Mouse (Mus musculus) thymus, postnatal 25 days (tissue): ENCODE results near the gene Myo1e.

Source experiments
- DNase-seq: peaks from one replicate; pipeline ENCODE4 v3.0.0; 2022

The Myo1e gene

DNA sequence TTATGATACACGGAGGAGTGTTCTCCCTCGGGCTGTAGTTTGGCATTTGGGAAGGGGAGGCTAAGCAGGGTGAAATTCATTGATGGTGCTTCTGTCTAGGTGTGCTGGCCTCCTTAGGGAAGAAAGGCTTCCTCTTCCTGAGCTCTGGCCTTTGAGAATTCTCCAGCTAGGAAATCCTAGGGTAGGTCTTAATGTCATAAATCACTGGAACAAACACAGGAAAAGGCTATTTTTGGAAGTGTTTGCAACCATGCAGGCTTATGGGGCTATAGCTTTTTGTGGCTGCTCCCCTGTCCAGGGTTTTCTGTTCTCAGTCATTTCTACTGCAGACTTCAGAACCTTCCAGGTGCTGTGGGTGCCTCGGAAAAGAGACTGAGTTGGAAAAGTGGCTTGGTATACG lies 16.9 kb downstream of the Myo1e start:
- DNase-seq = no peak

- DNase-seq = no peak
These were observed 19.2 kb downstream of the Myo1e start for GRCm38 (mm10) chr9:70226359-70226758.

- no peak for DNase-seq
These were observed 22.7 kb downstream of the Myo1e start for GRCm38 (mm10) chr9:70229823-70230222.

- no peak for DNase-seq
These were observed 25.2 kb downstream of the Myo1e start for GRCm38 (mm10) chr9:70232044-70233010.

DNA sequence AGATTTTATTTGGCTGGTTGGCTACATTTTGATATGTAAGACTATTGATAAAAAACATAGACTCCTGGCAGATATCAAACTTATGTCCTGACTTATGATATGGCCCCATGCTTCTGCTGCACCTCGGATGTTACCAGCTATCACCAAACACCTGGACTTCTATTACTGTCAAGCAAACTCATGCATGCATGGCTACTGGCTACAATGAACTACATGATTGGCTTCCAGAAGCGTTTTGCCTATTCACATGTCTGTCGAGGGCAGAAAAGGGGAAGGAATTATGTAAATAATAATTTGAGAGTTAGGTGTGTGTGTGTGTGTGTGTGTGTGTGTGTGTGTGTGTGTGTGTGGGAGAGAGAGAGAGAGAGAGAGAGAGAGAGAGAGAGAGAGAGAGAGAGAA lies 30.0 kb downstream of the Myo1e start:
- no peak for DNase-seq

- DNase-seq = no peak
These were observed 30.4 kb downstream of the Myo1e start for GRCm38 (mm10) chr9:70237561-70237960.

DNA sequence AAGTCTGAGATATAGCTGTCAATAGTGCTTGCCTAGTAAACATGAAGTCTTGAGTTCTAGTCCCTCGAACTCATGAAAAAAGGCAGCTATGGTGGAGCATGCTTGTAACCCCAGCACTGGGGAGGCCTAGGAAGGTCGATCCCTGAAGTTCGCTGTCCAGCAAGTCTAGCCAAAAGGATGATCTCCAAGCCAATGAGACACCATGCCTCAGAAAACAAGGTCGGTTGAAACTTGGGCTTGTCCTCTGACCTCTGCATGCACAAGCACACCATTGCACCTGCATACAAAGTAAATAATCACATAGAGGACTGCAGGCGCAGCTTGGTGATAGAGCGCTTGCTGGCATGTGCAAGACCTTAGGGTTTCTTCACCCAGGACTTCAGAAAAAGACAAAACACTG lies 31.2 kb downstream of the Myo1e start:
- no peak for DNase-seq

DNA sequence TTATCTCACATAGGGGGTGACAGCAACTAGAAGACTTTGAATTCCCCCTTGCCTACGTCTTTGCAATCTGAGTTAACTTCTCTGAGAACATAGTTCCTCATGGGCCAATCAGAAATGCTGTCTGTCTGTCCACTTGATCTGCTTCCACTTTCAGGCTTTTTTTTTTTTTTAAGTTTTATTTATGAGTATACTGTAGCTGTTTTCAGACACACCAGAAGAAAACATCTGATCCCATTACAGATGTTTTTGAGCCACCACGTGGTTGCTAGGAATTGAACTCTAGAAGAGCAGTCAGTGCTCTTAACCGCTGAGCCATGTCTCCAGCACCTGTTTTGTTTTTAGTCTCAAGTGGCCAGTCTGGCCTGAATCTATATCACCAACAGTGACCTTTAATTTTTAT lies 32.1 kb downstream of the Myo1e start:
- DNase-seq = no peak

DNA sequence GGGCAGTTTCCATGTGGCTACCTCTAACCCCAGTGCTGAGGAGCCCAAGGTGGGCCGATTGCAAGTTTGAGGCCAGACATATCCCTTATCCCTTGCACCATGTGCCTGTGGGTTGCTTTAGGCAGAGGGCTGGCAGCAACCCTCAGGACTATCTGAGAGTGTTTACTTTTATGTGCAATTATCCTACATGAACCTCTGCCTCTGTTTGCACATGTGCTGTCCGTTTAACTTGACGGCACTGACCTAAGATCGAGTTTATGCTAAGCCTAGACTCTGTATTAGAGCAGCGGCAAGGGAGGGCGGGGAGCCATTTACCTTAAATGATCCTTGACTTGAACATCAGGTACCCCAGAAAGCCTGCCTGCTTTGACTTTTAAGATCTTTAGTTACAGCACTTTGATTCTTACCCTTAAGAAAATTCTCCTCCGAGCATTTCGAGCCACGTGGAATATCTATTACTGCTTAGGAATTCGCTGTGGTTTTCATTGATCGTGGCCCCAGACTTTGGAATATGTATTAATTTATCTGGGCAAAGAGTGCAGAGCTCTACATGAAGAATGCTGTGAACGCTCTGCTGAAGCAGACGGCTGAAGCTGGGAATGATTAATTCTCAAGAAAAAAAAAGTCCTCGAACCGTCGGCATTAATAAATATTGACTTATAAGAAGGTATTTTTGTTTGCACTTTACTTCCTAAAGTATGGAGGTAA lies 33.7 kb downstream of the Myo1e start:
- DNase-seq = no peak

DNA sequence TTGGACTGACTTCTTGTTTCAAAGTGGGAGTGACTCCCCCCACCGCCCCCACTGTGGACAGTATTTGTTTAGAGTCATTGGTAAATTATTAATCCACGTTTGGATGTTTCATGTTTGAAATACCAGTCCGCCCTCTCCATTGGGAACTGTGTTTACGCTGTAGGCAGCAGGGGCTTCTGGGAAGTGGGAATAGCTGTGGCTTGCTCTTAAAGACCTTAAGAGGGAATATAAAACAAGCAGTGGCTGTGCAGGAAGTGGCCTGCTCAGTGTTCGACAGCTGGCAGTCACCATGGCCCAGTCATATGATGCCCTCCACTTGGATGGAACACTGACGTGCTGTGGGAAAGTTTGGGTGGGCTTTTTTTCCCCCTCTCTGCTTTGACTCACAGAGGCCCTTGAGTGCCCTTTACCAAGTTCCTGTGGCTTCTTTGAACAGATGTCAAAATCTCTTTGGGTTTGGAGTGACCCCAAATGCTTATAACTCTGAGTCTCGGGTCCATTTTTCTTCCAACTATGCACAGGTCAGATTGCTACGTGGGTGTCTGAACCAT lies 34.3 kb downstream of the Myo1e start:
- no peak for DNase-seq

DNA sequence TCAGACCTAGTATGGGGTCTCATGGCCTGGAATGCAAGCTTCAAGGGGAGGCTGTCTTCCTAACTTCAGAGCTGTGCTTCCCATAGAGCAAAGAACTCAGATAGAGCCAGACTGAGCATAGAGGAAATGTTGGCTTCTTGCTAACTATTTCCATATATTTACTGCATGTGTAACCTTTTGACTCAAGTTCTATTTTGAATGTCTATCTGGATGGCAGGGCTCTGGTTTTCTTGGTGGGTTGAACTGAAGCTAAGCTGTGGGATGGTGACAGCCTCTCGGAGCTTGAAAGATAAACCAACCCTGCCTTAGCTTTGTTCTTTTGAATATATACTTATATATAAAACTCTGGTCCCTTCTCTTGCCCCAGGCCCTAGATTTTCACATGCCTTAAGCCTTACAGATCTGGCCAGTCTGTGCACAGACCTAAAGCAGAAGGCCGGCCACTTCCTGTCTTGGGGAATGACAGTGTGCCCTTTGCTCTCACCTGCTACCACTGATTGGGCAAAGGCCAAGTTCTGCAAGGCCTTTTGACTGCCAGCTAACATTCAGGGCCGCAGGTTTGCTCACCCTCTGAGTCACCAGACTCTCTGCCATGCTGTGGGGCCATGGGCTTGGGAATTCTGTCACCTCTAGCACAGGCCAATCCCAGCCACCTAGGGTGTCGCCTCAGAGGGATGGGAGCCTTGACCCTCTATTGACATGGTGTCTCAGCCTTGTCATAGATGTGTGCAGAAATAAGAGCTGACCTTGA lies 35.1 kb downstream of the Myo1e start:
- no peak for DNase-seq

DNA sequence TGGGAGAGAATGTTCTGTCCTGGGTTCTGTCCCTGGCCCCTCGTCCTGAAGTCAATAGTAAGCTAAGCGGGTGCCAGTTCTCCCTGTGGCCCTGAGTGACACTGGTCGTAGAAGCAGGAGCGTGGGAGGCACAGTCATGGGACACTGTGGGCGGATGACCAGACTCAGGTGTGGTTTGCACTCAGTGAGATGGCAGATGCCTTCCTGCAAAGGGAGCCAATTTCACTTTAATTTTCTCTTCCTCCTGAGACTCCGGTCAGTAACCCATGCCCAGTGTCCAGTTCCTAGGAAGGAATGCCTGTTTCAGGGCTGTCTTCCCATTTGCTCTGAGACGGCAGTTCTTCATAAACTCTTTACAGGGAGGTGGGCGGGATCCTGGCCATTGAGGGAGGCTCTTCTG lies 36.1 kb downstream of the Myo1e start:
- no peak for DNase-seq

- DNase-seq = no peak
These were observed 36.6 kb downstream of the Myo1e start for GRCm38 (mm10) chr9:70243708-70244107.

GRCm38 (mm10) chr9:70244115-70244514 lies 37.0 kb downstream of the Myo1e start:
- DNase-seq = no peak

DNA sequence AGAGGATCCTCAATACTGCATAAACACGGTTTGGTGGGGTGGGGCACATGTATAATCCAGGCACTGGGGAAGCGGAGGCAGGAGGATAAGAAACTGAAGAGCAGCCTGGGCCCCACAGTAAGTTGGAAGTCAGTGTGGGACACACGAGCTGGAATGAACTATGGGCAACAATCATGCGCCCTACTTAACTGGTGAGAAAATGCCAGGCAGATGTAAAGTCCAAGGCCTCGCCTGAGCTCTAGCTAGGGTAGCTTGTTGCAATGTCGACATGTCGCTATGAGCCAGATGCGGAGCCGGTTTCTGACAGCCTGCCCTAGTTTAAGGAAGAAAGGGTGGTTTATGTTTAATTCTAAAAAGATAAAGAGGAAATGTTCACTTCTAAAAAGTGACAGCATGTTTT lies 37.9 kb downstream of the Myo1e start:
- no peak for DNase-seq

DNA sequence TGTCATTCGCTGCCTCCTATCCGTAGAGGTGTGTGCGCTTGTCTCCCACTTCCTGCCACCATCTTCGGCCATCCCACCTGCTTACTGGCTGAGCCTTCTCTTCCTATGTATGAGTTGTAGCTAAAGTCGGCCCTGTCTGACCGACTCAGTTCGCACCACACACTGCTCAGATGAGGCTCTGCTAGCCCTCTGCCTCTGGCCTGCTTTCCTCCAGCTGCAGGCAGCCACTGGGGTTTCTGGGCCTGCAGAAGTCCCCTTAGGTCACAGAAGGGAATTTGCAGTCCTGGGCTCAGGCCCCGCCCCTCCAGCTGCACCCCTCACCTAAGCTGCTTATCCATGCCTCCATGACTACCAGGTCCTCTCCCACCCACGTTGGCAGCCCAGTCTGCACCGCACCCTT lies 39.3 kb downstream of the Myo1e start:
- no peak for DNase-seq

- DNase-seq = no peak
These were observed 40.9 kb downstream of the Myo1e start for GRCm38 (mm10) chr9:70248046-70248445.

- no peak for DNase-seq
These were observed 41.7 kb downstream of the Myo1e start for GRCm38 (mm10) chr9:70248826-70249225.

- no peak for DNase-seq
These were observed 42.9 kb downstream of the Myo1e start for GRCm38 (mm10) chr9:70249881-70250681.

- no peak for DNase-seq
These were observed 44.4 kb downstream of the Myo1e start for GRCm38 (mm10) chr9:70251441-70251985.

GRCm38 (mm10) chr9:70253016-70253415 lies 45.9 kb downstream of the Myo1e start:
- no peak for DNase-seq

GRCm38 (mm10) chr9:70255005-70255404 lies 47.9 kb downstream of the Myo1e start:
- DNase-seq = no peak
